Mouse (Mus musculus): ENCODE results near the gene Ccdc92b.

The Ccdc92b gene

GRCm38 (mm10) chr11:74675156-74675555 is 55.8 kb downstream of the Ccdc92b start:
- no peak for TF ChIP-seq GATA4 (IDR thresholded peaks at IDR 0.05; ENCODE audit: insufficient replicate concordance, low read length)

All from liver, adult (tissue).